Mouse (Mus musculus) C2C12 (cell line): ENCODE measurements around the gene Pdgfd. TPM values are rescaled to one million over a fixed set of nuclear protein-coding genes. Genes with fewer than 3 reads are reported as not detected.

Experiments used
- H3K27me3 ChIP-seq: one replicate; pipeline ENCODE4 v1.6.1; 2011; ENCODE audit not compliant: control insufficient read depth, insufficient read depth, insufficient read length
- H3K36me3 ChIP-seq: one replicate; pipeline ENCODE4 v1.6.1; 2011; ENCODE audit not compliant: control insufficient read depth, insufficient read depth
- H3K4me3 ChIP-seq: one replicate; pipeline ENCODE4 v1.5.1; 2011; ENCODE audit warnings: mild to moderate bottlenecking, control low read depth; ENCODE audit not compliant: poor library complexity, insufficient read depth, severe bottlenecking
- H3K79me2 ChIP-seq: one replicate; pipeline ENCODE4 v1.6.1; 2011; ENCODE audit not compliant: control insufficient read depth, insufficient read depth
- H3K79me3 ChIP-seq: one replicate; pipeline ENCODE4 v1.6.1; 2011; ENCODE audit warnings: low read depth, control low read depth
- H3ac ChIP-seq: one replicate; pipeline ENCODE3; 2011; ENCODE audit warnings: low read depth; ENCODE audit not compliant: control insufficient read depth, insufficient read length
- CEBPB ChIP-seq: IDR thresholded peaks from one replicate; pipeline ENCODE4 v1.6.1; 2011; ENCODE audit warnings: low read depth, mild to moderate bottlenecking, control low read depth, moderate library complexity
- CTCF ChIP-seq: IDR thresholded peaks from one replicate; pipeline ENCODE4 v1.5.1; 2011; ENCODE audit not compliant: control insufficient read depth, insufficient read depth, insufficient read length
- FOSL1 ChIP-seq: IDR thresholded peaks from one replicate; pipeline ENCODE4 v1.8.0; 2011; ENCODE audit warnings: mild to moderate bottlenecking, low read length; ENCODE audit not compliant: poor library complexity, insufficient read depth, severe bottlenecking
- MAX ChIP-seq: IDR thresholded peaks from one replicate; pipeline ENCODE4 v1.6.1; 2011; ENCODE audit warnings: mild to moderate bottlenecking, control low read depth
- MYOD1 ChIP-seq: IDR thresholded peaks from one replicate; pipeline ENCODE4 v1.6.1; 2011; ENCODE audit warnings: low read depth; ENCODE audit not compliant: control insufficient read depth, insufficient read length
- MYOG ChIP-seq: IDR thresholded peaks from one replicate; pipeline ENCODE4 v1.6.1; 2011; ENCODE audit not compliant: control insufficient read depth, insufficient read length; ENCODE audit errors: extremely low read depth
- USF1 ChIP-seq: IDR thresholded peaks from one replicate; pipeline ENCODE4 v1.6.1; 2011; ENCODE audit warnings: low read depth, mild to moderate bottlenecking, control low read depth, moderate library complexity
- polyA plus RNA-seq: library from polyadenylated mRNA; unstranded; fragments of >200 nt; fragmentation: generic; extraction: Trizol; gene quantifications from one replicate; pipeline ENCODE4 v1.2.1, GENCODE M21; 2012; ENCODE audit warnings: missing spikeins

Pdgfd gene
- polyA plus RNA-seq, 1 experiment: 0.91 TPM

- TF ChIP-seq MAX (no peak), MYOD1 (no peak)
- no peaks in the 10 kb centered on the region for H3K27me3 ChIP-seq
- H3ac ChIP-seq: no peak overlapping the region
- H3K36me3 ChIP-seq: no peaks in the 10 kb centered on the region
- no peak overlapping the region for H3K4me3 ChIP-seq
- no peaks in the 10 kb centered on the region for H3K79me3 ChIP-seq
- no peaks in the 10 kb centered on the region for H3K79me2 ChIP-seq
Measured at GRCm38 (mm10) chr9:6277526-6277925, 109.1 kb downstream of the Pdgfd start.

DNA sequence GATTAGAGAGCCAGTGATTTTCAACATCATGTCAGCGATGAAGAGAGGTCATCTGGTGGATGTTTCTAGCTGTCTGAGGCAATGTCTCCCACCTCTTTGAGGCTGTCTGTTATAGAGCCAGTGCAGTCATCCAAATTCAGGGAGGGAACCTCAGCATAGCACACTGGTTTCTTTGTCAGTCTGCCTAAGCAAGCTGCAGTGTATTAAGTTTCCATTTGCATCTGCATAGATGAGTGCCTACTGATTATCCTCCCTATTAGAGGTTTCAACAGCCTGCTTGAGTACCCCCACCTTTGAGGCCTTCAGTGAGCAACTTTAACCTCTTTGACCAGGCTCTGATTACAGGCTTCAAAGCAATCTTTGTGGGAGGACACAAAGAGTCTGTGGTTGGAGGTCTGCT lies 118.4 kb downstream of the Pdgfd start:
- no peak overlapping the region for H3K4me3 ChIP-seq
- H3ac ChIP-seq: no peak overlapping the region
- no peaks in the 10 kb centered on the region for H3K27me3 ChIP-seq
- H3K79me3 ChIP-seq: no peaks in the 10 kb centered on the region
- TF ChIP-seq MYOD1 (no peak), MAX (no peak)
- no peaks in the 10 kb centered on the region for H3K36me3 ChIP-seq
- H3K79me2 ChIP-seq: no peaks in the 10 kb centered on the region

- TF ChIP-seq MYOD1 (no peak), MAX (no peak), CTCF (no peak), MYOG (no peak), CEBPB (no peak), FOSL1 (no peak), USF1 (no peak)
- H3K79me3 ChIP-seq: no peaks in the 10 kb centered on the region
- H3ac ChIP-seq: no peak overlapping the region
- no peaks in the 10 kb centered on the region for H3K27me3 ChIP-seq
- H3K79me2 ChIP-seq: no peaks in the 10 kb centered on the region
- H3K4me3 ChIP-seq: no peak overlapping the region
- H3K36me3 ChIP-seq: no peaks in the 10 kb centered on the region
Measured at GRCm38 (mm10) chr9:6289211-6289696, 120.9 kb downstream of the Pdgfd start.

- Histone ChIP-seq H3K4me3 (no peak overlapping the region), H3K36me3 (no peaks in the 10 kb centered on the region), H3K27me3 (no peaks in the 10 kb centered on the region), H3ac (no peak overlapping the region), H3K79me3 (no peaks in the 10 kb centered on the region), H3K79me2 (no peaks in the 10 kb centered on the region)
- TF ChIP-seq MYOG (no peak), MAX (no peak), USF1 (no peak), CEBPB (no peak), MYOD1 (no peak), FOSL1 (no peak), CTCF (no peak)
Measured at GRCm38 (mm10) chr9:6298547-6298946, 130.2 kb downstream of the Pdgfd start.

DNA sequence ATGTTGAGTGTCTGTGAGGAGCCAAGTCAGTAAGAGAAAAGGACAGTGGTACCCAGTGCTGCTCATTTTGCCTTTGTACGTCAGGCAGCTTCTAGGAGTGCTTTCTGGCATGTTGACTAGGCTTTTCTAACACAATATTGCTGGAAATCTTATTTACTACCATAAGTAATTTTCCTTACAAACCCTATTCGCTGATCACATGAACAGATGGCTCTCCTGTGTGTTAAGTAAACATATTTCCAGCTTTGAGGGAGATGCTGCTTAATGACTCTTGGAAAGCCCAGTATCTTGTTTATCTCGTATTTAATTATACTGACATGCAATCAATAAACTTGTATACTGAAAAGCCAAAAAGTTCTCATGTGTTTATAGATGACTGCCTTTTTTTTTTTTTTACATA lies 133.7 kb downstream of the Pdgfd start:
- Histone ChIP-seq H3K79me2 (no peaks in the 10 kb centered on the region), H3K4me3 (no peak overlapping the region), H3ac (no peak overlapping the region), H3K27me3 (no peaks in the 10 kb centered on the region), H3K79me3 (no peaks in the 10 kb centered on the region), H3K36me3 (no peaks in the 10 kb centered on the region)
- TF ChIP-seq MYOG: no peak
- TF ChIP-seq MAX: no peak
- no peak for TF ChIP-seq CEBPB
- TF ChIP-seq USF1: no peak
- no peak for TF ChIP-seq MYOD1
- TF ChIP-seq CTCF: no peak
- no peak for TF ChIP-seq FOSL1

DNA sequence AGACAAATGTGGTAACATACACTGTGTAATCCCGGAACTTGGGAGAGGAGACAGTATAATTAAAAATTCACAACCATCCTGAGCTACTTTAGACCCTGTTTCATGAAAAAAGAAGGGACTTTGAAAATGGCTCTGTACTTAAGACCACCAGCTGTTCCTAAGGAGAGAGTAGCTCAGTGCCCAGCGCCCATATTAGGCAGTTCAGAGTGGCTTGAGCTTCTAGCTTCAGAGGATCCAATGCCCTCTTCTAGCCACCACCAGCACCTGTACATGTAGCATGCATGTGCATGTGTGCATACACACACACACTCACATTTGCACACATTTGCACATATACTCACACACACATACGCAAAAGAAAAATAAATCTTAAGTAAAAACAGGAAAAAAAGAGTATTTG lies 136.2 kb downstream of the Pdgfd start:
- no peaks in the 10 kb centered on the region for H3K79me2 ChIP-seq
- no peak overlapping the region for H3ac ChIP-seq
- no peaks in the 10 kb centered on the region for H3K27me3 ChIP-seq
- no peaks in the 10 kb centered on the region for H3K36me3 ChIP-seq
- no peak for TF ChIP-seq FOSL1
- TF ChIP-seq MYOG: no peak
- TF ChIP-seq CEBPB: no peak
- TF ChIP-seq MAX: no peak
- TF ChIP-seq USF1: no peak
- no peak for TF ChIP-seq MYOD1
- no peak for TF ChIP-seq CTCF
- no peak overlapping the region for H3K4me3 ChIP-seq
- H3K79me3 ChIP-seq: no peaks in the 10 kb centered on the region
